33 mouse cellular contexts compared by ENCODE assay signal in genomic region chr4:89289028-89289427, GRCm38 (mm10). TPM values are rescaled to one million over a fixed set of nuclear protein-coding genes. Genes with fewer than 3 reads are reported as not detected.
"Had no signal": no experiment of that assay in that cellular context is flagged by ENCODE, and none has a peak within 500 bp of the region (broad histone marks: within the 10 kb centered on the region; RNA-seq: fewer than 3 reads in every experiment).

No protein-coding gene starts in this region.

- H3K27ac ChIP-seq: embryonic facial prominence, embryonic 10.5 days; embryonic facial prominence, embryonic 12.5 days; embryonic facial prominence, embryonic 13.5 days; embryonic facial prominence, embryonic 15.5 days; forebrain, embryonic 10.5 days; forebrain, embryonic 12.5 days; forebrain, embryonic 13.5 days; forebrain, embryonic 15.5 days; gastrocnemius, adult 2 months had no signal

- H3K4me3 ChIP-seq: embryonic facial prominence, embryonic 10.5 days; embryonic facial prominence, embryonic 12.5 days; embryonic facial prominence, embryonic 13.5 days; embryonic facial prominence, embryonic 15.5 days; erythroblast, embryonic 14.5 days; forebrain, embryonic 10.5 days; forebrain, embryonic 12.5 days; forebrain, embryonic 13.5 days; forebrain, embryonic 15.5 days; gastrocnemius, adult 2 months had no signal

- DNase-seq: cerebellum, adult 2 months; cerebellum, adult 8-10 months; cerebellum, adult 9-10 months; cerebellum, adult 9-11 months; cerebellum, postnatal 10 days; cerebellum, postnatal 14 days; cerebellum, postnatal 25 days; cerebellum, postnatal 36 days; forebrain, postnatal 0 days; gastrocnemius, adult 2 months; gastrocnemius, postnatal 10 days; gastrocnemius, postnatal 14 days; gastrocnemius, postnatal 25 days; gastrocnemius, postnatal 36 days; heart, adult 11 months; heart, adult 18-20 months had no signal

- H3K4me2 ChIP-seq: embryonic facial prominence, embryonic 12.5 days; embryonic facial prominence, embryonic 13.5 days; embryonic facial prominence, embryonic 15.5 days; forebrain, embryonic 12.5 days; forebrain, embryonic 13.5 days; forebrain, embryonic 15.5 days had no signal

- H3K9me3 ChIP-seq: embryonic facial prominence, embryonic 10.5 days; embryonic facial prominence, embryonic 12.5 days; embryonic facial prominence, embryonic 13.5 days; embryonic facial prominence, embryonic 15.5 days; forebrain, embryonic 12.5 days; forebrain, embryonic 13.5 days; forebrain, embryonic 15.5 days had no signal

- H3K9ac ChIP-seq: embryonic facial prominence, embryonic 12.5 days; embryonic facial prominence, embryonic 13.5 days; embryonic facial prominence, embryonic 15.5 days; forebrain, embryonic 12.5 days; forebrain, embryonic 13.5 days; forebrain, embryonic 15.5 days; forebrain, postnatal 0 days had no signal

- ATAC-seq: forebrain, embryonic 13.5 days; forebrain, embryonic 14.5 days; forebrain, embryonic 15.5 days; forebrain, embryonic 16.5 days; forebrain, postnatal 0 days had no signal

- H3K36me3 ChIP-seq: embryonic facial prominence, embryonic 10.5 days; embryonic facial prominence, embryonic 12.5 days; embryonic facial prominence, embryonic 13.5 days; embryonic facial prominence, embryonic 15.5 days; forebrain, embryonic 10.5 days; forebrain, embryonic 12.5 days; forebrain, embryonic 15.5 days had no signal

RNA-seq across cellular contexts. Expression of gene Cdkn2a, which starts 5.4 kb away (rescaled TPM):
- total RNA-seq: common myeloid progenitor, adult 5-6 weeks; forebrain, postnatal 0 days; gastrocnemius, adult 2 months; gastrocnemius, postnatal 14 days; gastrocnemius, postnatal 25 days; gastrocnemius, postnatal 36 days; gastrocnemius, postnatal 4 days; granulocyte monocyte progenitor cell, adult 5-6 weeks had no signal
- polyA plus RNA-seq: cerebellum, adult 2 months; embryonic facial prominence, embryonic 10.5 days; embryonic facial prominence, embryonic 11.5 days; embryonic facial prominence, embryonic 12.5 days; embryonic facial prominence, embryonic 13.5 days; embryonic facial prominence, embryonic 14.5 days; embryonic facial prominence, embryonic 15.5 days; forebrain, embryonic 10.5 days; forebrain, embryonic 11.5 days; forebrain, embryonic 12.5 days; forebrain, embryonic 13.5 days; forebrain, embryonic 14.5 days; forebrain, embryonic 15.5 days; forebrain, embryonic 16.5 days; forebrain, postnatal 0 days had no signal

RNA-seq across cellular contexts. Expression of gene Cdkn2b, which starts 21.8 kb away (rescaled TPM):
- total RNA-seq: common myeloid progenitor, adult 5-6 weeks; granulocyte monocyte progenitor cell, adult 5-6 weeks had no signal
- polyA plus RNA-seq: erythroblast, embryonic 14.5 days had no signal
